Mouse (Mus musculus) megakaryocyte, embryonic 14.5 days (primary cell): ENCODE data around the gene Sltm. TPM values are rescaled to one million over a fixed set of nuclear protein-coding genes. Genes with fewer than 3 reads are reported as not detected.
"Not testable (repeated sequence)": the region's sequence is repeated elsewhere in the genome, so short reads cannot be mapped to it uniquely, and the experiment has no call there.

Experiments
- H3K27me3 ChIP-seq: replicated peaks from 2 replicates; pipeline ENCODE3; 2012; ENCODE audit warnings: inconsistent platforms
- H3K36me3 ChIP-seq: replicated peaks from 2 replicates; pipeline ENCODE3; 2012; ENCODE audit warnings: low read length, inconsistent platforms, mixed read lengths
- H3K4me1 ChIP-seq: 2 replicates; pipeline ENCODE4 v1.6.1; 2012; ENCODE audit warnings: inconsistent platforms
- H3K4me3 ChIP-seq: replicated peaks from 2 replicates; pipeline ENCODE3; 2012; ENCODE audit warnings: moderate library complexity, mild to moderate bottlenecking, inconsistent platforms
- H3K9me3 ChIP-seq: 2 replicates; pipeline ENCODE4 v1.6.1; 2012; ENCODE audit warnings: inconsistent platforms
- FLI1 ChIP-seq: IDR thresholded peaks from 2 replicates; pipeline ENCODE4 v1.6.1; 2012; ENCODE audit warnings: low read length, inconsistent platforms, mixed read lengths
- GATA1 ChIP-seq: IDR thresholded peaks from 3 replicates; pipeline ENCODE4 v1.6.1; 2012; ENCODE audit warnings: mixed read lengths, low read length, inconsistent platforms, borderline replicate concordance
- polyA plus RNA-seq: library from polyadenylated mRNA; stranded (reverse); fragments of >175 nt; gene quantifications from 2 replicates; pipeline ENCODE4 v1.2.3, GENCODE M21; 2012; ENCODE audit warnings: low replicate concordance; ENCODE audit not compliant: insufficient read depth

Gene Sltm
- polyA plus RNA-seq, 1 experiment: 8.8 TPM

- Histone ChIP-seq H3K27me3 (no peaks in the 10 kb centered on the region), H3K4me3 (no peak overlapping the region), H3K4me1 (peaks cover 19% of the 10 kb centered on the region), H3K9me3 (no peaks in the 10 kb centered on the region), H3K36me3 (no peaks in the 10 kb centered on the region)
- no peak for TF ChIP-seq FLI1
- TF ChIP-seq GATA1: no peak
Observed at GRCm38 (mm10) chr9:70511681-70512080, 30.9 kb upstream of the Sltm start.

DNA sequence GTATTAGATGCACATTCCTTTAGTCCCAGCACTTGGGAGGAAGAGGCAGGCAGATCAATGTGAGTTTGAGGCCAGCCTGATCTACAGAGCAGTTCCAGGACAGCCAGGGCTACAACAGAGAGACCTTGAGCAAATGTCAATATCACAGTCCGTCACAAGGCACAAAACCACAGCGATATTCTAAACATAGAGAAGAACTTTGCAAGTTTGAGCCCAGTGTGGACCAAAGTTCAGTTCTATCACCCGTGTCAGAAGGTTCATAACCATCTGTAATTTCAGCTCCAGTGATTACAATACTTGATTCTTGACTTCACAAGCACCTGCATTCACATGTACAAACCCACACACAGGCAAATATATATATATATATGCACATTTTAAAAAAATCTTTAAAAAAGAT, 21.9 kb upstream of the Sltm start:
- Histone ChIP-seq H3K36me3 (no peaks in the 10 kb centered on the region), H3K27me3 (no peaks in the 10 kb centered on the region), H3K9me3 (no peaks in the 10 kb centered on the region), H3K4me3 (no peak overlapping the region), H3K4me1 (peaks cover 18% of the 10 kb centered on the region)
- TF ChIP-seq FLI1 (no peak), GATA1 (no peak)

DNA sequence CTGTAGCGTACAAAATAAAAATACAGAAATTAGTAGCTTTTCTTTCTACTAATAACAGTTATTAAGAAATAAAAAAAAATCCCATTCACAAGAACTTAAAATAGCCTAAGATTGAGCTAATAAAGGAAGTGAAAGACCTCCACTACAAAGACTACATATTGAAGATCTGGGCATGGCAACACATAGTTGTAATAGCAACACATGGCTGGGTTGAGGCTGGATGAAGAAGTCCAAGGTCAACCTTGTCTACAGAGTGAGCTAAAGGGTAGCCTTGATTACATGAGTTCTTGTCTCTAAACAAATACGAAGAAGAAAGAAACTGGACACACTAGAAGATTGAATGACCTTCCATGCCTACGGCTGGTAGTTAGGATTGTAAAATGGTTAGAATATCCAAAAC, 18.7 kb upstream of the Sltm start:
- H3K4me3 ChIP-seq: no peak overlapping the region
- H3K27me3 ChIP-seq: no peaks in the 10 kb centered on the region
- no peaks in the 10 kb centered on the region for H3K9me3 ChIP-seq
- TF ChIP-seq FLI1 (no peak), GATA1 (no peak)
- H3K36me3 ChIP-seq: no peaks in the 10 kb centered on the region
- H3K4me1 ChIP-seq: peaks cover 15% of the 10 kb centered on the region

DNA sequence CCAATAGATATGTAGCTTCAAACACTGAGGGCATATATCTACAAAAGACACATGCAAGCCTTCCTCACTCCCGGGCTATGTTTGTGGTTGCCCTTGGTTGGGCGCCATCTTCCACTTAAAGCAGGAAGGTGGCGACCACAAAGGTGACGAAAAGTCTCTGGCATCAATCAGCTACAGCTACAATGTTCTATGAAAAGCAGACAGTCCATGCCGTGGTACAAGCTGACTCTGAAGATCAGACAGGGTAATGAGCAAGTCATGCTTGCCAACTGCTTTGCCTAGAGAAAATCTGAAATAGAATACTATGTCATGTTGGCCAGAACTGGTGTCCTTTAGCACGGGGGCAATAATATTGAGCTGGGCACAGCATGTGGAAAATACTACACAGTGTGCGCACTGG, 18.2 kb upstream of the Sltm start:
- Histone ChIP-seq H3K9me3 (no peaks in the 10 kb centered on the region), H3K4me3 (no peak overlapping the region), H3K27me3 (no peaks in the 10 kb centered on the region), H3K36me3 (no peaks in the 10 kb centered on the region), H3K4me1 (peaks cover 15% of the 10 kb centered on the region)
- TF ChIP-seq FLI1 (no peak), GATA1 (no peak)

- no peak for TF ChIP-seq FLI1
- no peak for TF ChIP-seq GATA1
- Histone ChIP-seq H3K4me1 (peaks cover 14% of the 10 kb centered on the region), H3K27me3 (no peaks in the 10 kb centered on the region), H3K36me3 (no peaks in the 10 kb centered on the region), H3K4me3 (no peak overlapping the region), H3K9me3 (no peaks in the 10 kb centered on the region)
Observed at GRCm38 (mm10) chr9:70533328-70533727, 9.2 kb upstream of the Sltm start.

DNA sequence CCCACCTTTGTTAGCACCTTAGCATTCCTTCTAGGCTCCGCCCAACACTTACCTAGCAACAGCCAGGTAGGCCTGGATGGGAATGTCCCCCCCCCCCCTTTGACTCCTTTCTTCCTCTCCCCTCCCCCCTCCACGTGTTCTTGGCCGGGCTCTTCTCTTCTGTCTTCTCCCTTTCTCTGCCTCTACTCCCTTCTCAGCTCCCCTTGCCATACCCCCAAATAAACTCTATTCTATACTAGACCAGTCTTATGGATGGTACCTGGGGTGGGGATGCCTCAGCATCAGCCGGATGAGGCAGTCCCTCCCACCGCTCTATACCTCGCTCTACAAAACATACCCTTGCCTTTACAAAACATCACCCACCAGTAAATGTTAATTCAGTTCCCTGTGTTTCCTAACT, 970 bp upstream of the Sltm start:
- H3K4me3 ChIP-seq: peak overlapping the region; percentile 96
- H3K36me3 ChIP-seq: peaks cover 3% of the 10 kb centered on the region
- TF ChIP-seq GATA1 (no peak), FLI1 (no peak)
- H3K4me1 ChIP-seq: peaks cover 23% of the 10 kb centered on the region
- no peaks in the 10 kb centered on the region for H3K27me3 ChIP-seq
- no peaks in the 10 kb centered on the region for H3K9me3 ChIP-seq

DNA sequence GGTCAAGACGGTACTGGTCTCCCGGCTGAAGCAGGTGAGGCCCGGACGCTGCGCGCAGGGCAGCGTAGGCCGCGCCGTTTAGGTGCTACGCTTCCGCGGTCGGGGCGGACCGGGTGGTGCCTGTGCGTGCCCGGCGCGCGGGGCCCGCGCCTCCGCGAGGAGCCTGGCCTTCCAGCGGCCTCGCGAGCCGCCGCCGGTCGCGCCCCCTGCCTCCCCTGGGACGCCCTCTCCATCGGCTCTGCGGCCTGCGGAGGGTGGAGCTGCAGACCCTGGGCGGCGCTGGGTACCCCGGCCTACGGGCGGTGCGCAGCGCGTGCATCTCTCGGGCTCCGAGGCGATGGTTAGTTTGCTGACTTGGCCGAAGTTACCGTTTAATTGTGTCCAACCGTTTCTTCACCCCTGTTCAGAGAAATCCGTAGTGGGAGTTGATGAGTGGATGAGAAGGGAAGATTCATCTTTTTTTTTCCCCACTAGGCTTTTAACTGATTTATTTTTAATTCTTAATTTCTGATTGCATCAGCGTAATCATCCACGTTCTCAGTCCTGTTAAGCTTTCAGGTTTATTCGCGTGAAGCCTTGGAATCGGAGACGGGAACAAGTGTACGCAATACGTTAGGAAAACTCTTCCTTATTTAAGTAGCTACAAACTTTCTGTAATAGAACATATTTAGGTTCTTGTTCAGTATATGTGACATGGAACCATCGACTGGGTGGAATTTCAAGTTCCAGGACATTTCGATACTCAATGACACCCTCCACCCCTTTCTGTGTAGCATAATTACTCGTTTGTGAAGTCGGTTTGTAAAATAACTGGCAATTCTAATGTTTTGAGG, 710 bp downstream of the Sltm start:
- Histone ChIP-seq H3K36me3 (peaks cover 19% of the 10 kb centered on the region), H3K9me3 (no peaks in the 10 kb centered on the region), H3K4me3 (peak overlapping the region; percentile 96), H3K4me1 (peaks cover 40% of the 10 kb centered on the region), H3K27me3 (no peaks in the 10 kb centered on the region)
- no peak for TF ChIP-seq GATA1
- TF ChIP-seq FLI1: no peak

GRCm38 (mm10) chr9:70543985-70544384, 1.4 kb downstream of the Sltm start:
- Histone ChIP-seq H3K9me3 (no peaks in the 10 kb centered on the region), H3K4me3 (peak overlapping the region; percentile 96), H3K27me3 (no peaks in the 10 kb centered on the region), H3K36me3 (peaks cover 25% of the 10 kb centered on the region), H3K4me1 (peaks cover 44% of the 10 kb centered on the region)
- no peak for TF ChIP-seq FLI1
- TF ChIP-seq GATA1: no peak

GRCm38 (mm10) chr9:70544831-70545230, 2.3 kb downstream of the Sltm start:
- Histone ChIP-seq H3K4me3 (no peak overlapping the region), H3K4me1 (peaks cover 46% of the 10 kb centered on the region), H3K9me3 (no peaks in the 10 kb centered on the region), H3K27me3 (no peaks in the 10 kb centered on the region), H3K36me3 (peaks cover 30% of the 10 kb centered on the region)
- TF ChIP-seq FLI1: no peak
- no peak for TF ChIP-seq GATA1

DNA sequence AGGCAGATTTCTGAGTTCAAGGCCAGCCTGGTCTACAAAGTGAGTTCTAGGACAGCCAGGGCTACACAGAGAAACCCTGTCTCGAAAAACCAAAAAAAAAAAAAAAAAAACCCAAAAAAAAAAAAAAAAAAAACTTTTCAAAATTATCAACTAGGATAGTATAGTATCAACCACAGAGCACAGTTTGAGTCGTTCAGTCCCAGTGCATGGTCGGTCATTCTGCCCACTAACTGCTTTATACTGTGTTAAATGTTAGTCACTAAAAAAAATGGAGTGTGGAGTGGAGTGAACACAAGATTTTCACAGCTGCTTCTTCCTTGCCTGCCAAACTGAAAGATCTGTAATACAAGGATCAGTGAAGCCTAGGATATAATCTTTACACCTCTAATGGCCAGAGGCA, 4.0 kb downstream of the Sltm start:
- H3K9me3 ChIP-seq, H3K27me3 ChIP-seq, H3K4me3 ChIP-seq: not testable (repeated sequence)
- peaks cover 57% of the 10 kb centered on the region for H3K4me1 ChIP-seq
- peaks cover 42% of the 10 kb centered on the region for H3K36me3 ChIP-seq

GRCm38 (mm10) chr9:70548304-70548703, 5.8 kb downstream of the Sltm start:
- H3K4me3 ChIP-seq: no peak overlapping the region
- TF ChIP-seq FLI1: no peak
- no peak for TF ChIP-seq GATA1
- peaks cover 58% of the 10 kb centered on the region for H3K36me3 ChIP-seq
- peaks cover 3% of the 10 kb centered on the region; the same call in 1 of the 2 replicates for H3K9me3 ChIP-seq
- H3K4me1 ChIP-seq: peaks cover 53% of the 10 kb centered on the region; the same call in 1 of the 2 replicates
- no peaks in the 10 kb centered on the region for H3K27me3 ChIP-seq
